Mouse (Mus musculus) layer of hippocampus, adult 9-10 months (tissue): ENCODE data around the gene Vps13c.

ENCODE experiments used
- DNase-seq: peaks from one replicate; pipeline ENCODE4 v3.0.0; 2022; ENCODE audit warnings: low spot score

Gene Vps13c

GRCm38 (mm10) chr9:67831359-67832045, 8.7 kb upstream of the Vps13c start:
- no peak for DNase-seq

GRCm38 (mm10) chr9:67832046-67832605, 8.1 kb upstream of the Vps13c start, which contains the start of gene C2cd4a:
Gene C2cd4a (minus strand): TSS chr9:67832330.
- no peak for DNase-seq

DNA sequence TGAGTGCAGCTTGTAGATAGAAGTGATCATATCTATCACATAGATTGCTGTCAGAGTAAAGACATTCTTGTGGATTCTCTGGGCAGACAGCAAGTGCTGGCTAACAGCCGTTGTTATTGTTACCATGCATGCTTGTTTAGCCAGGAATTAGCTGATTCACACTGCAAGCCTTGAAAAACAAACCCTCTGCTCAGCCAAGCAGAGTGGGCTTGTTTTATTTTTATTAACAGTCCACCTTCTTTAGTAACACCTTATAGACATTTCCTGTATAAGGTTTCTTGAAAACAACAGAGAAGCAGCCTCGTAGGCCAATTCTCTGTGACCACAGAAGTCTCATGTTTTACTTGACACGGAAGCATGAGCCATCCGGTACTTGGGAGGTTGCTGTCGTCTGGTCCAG, 5.7 kb upstream of the Vps13c start:
- DNase-seq: no peak

GRCm38 (mm10) chr9:67837311-67837710, 2.9 kb upstream of the Vps13c start:
- no peak for DNase-seq

- no peak for DNase-seq
Measured at GRCm38 (mm10) chr9:67842797-67843196, 2.6 kb downstream of the Vps13c start.

DNA sequence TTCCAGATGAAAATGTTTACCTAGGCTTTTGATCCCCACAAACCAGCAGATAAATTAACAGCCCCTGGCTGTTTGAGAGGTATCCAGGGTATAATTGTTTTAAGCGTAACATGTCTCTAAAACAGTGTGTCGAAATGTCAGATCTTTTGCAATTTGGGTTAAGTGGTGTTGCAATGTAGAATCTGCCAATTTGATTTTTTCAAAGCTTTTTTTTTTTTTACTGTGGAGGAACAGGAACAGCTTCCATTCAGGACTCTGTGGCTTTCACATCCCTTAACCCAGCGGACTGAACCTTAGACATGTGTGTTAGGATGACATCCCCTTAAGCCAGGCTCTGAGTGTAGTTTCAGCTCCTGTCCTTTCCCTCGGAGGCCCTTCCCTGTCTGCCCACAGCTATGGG, 4.8 kb downstream of the Vps13c start:
- no peak for DNase-seq

DNA sequence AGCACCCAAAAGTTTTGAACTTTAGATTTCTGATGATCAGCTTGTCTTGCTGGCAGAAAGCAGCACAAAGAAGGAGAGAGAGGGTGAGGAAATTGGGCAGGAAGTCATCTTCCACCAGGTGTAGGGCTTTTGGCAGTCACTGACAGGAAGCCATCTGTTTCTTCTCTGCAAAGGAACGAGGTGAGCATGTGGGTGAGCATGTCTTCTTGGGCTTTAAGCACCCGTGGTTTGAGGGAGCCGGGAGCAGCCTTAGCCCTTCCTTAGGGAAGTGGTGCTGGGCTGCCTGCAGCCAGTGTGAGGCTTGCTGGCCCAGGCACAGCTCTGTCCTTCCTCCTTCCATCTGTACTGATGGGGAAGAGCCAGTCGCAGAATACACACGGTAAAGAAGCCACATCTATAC, 5.5 kb downstream of the Vps13c start:
- no peak for DNase-seq

DNA sequence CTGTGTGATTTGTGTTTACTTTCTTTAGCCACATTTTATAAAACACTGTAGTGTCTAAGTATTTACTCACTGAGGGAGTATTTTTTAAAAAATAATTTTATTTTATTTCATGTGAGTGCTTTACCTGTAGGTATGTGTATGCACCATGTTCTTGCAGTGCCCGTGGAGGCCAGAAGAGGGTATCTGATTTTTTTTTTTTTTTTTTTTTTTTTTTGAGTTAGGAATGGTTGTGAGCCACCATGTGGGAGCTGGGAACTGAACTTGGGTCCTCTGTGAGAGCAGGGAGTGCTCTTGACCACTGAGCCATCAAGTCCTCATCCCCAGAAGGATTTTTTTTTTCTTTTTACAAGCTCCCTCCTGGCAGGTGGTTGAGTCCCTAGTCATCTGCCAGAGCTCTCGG, 5.9 kb downstream of the Vps13c start:
- DNase-seq: no peak

DNA sequence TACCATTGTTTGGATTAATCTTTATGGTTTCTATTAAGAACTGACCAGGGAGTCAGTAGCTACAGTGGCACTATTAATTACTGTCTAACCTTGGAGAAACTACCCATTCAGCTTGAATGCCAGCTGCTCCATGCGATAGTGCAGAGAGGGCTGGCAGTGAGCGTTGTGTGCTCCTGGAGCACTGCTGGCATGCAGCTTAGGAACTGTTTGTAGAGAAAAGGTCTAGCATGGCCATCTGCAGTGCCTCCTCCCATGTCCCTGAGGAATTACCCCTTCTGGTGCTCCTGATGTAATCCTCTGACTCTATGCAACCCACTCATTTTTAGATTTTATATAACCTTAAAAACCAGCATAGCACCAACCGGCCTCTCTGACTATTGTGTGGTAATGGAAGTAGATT, 7.4 kb downstream of the Vps13c start:
- DNase-seq: no peak

DNA sequence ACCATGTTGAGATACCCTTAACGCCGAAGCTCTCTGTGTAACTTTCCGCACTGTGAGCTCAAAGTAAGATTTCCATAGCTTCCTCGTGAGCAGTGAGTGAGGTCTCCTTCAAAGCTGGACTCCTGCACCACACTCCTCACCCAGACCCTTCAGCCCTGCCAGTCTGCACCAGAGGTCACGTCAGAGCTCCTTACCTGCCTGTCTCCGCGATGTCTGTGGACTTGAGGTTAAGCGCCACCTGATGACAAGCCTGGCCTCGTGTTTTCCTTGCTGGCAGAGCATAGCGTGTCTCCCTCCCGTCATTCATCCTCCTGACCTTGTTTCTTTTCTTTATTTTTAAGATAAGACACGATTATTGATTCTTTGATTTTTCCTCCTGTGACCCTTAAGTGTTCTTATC, 9.2 kb downstream of the Vps13c start:
- DNase-seq: no peak

GRCm38 (mm10) chr9:67849846-67850245, 9.7 kb downstream of the Vps13c start:
- DNase-seq: no peak

- no peak for DNase-seq
Measured at GRCm38 (mm10) chr9:67851150-67851549, 11.0 kb downstream of the Vps13c start.

- DNase-seq: no peak
Measured at GRCm38 (mm10) chr9:67860273-67860672, 20.1 kb downstream of the Vps13c start.

- DNase-seq: no peak
Measured at GRCm38 (mm10) chr9:67863332-67863731, 23.1 kb downstream of the Vps13c start.

DNA sequence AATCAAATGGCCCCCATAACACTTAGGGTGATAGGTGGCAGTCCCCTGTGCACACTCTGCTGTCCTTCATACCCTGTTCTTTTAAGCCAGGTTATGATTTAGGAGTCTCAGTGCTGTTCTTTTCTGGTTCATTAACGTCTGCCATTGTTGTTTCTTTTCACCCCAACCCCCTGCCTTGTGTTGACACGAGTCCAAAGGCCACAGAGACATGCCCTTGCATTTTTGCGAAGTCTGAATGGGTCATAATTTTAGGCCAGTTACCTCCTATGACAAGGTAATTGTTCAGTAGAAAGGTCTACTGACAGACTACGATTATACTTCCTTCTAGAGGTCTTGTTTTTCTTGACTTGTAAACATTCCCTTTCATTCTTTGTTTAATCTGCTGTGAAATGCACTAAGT, 23.8 kb downstream of the Vps13c start:
- no peak for DNase-seq

- no peak for DNase-seq
Measured at GRCm38 (mm10) chr9:67865411-67865810, 25.2 kb downstream of the Vps13c start.

DNA sequence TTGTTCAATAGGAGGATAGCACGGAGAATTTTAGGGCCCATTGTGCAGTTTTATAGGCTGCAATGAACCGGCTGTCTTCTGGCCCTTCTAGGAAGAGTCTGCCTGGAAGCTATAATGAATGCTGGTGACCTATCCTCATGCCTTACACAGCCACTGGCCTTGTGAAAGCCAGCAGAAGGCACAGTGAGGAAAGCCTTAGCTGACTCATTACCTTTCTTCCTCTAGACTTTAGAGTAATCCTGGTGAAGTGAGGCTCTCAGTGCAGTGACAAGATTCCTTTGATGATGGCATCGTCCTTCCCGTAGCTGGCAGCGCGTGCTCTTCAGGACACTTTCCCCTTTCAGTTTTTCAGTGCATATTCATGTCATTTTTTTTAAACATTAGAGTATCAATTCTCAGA, 27.2 kb downstream of the Vps13c start:
- no peak for DNase-seq

- DNase-seq: peak; percentile 13
Measured at GRCm38 (mm10) chr9:67869691-67870450, 29.7 kb downstream of the Vps13c start.

- no peak for DNase-seq
Measured at GRCm38 (mm10) chr9:67874522-67875222, 34.5 kb downstream of the Vps13c start.

- peak; percentile 25 for DNase-seq
Measured at GRCm38 (mm10) chr9:67875337-67875736, 35.1 kb downstream of the Vps13c start.

- DNase-seq: no peak
Measured at GRCm38 (mm10) chr9:67877081-67877718, 37.0 kb downstream of the Vps13c start.

DNA sequence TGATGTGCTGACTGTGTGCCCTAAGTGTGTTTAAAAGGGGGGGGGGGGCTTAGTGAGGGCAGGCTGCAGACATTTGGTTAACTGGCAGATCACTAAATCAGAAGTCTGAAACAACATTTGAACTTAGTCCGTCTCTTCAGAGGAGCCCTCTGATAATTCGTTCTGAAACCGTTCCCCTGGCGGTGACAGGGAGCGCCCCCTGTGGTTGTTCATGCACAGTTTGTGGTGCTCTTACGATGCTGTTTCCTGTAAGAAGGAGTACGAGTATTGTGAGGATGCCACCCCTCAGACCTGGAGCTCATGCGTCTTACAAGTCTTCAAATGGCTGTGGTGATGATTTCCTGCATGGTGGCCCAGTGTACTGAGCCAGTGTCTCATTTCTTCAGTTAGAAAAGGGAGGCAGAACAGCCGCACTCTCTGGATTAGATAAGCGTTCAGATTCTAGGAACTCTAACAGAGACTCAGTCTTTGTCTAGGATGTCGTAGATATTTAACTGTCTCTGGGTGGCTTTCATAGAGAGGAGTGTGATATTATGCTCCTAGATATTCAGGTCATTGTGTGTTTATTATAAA, 38.1 kb downstream of the Vps13c start:
- no peak for DNase-seq
